Mouse (Mus musculus): ENCODE data around the gene Slc38a2.

GRCm38 (mm10) chr15:96715079-96715691 lies 15.7 kb upstream of the Slc38a2 start:
- TF ChIP-seq POLR2A (IDR thresholded peaks at IDR 0.05; ENCODE audit: extremely low read depth, insufficient read depth, low read length) (no peak), CTCF (IDR thresholded peaks at IDR 0.05; ENCODE audit: extremely low read depth, insufficient read depth, low read length) (no peak)
